6 mouse cellular contexts compared by ENCODE assay signal in the genomic region with DNA sequence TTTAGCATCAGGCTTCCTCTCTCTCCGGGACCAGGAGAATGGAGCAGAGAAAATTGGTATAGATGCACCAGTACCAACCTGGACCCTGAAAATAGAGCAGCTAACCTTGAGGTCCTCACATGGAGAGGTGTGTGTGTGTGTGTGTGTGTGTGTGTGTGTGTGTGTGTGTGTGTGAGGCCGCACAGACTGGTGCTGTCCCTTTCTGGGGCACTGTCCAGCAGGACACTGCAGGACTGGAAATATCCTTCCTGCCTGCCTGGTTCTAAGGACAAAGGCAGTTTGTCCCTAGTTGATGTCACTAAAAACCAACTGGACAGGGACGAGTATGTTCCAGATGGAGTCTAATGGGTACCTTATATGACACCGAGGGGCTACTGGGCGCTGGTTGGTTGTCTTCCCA.
"Had no signal": no experiment of that assay in that cellular context is flagged by ENCODE, and none has a peak within 500 bp of the region (broad histone marks: within the 10 kb centered on the region; RNA-seq: fewer than 3 reads in every experiment).

No protein-coding gene starts in this region.

- H3K4me3 ChIP-seq: kidney, embryonic 15.5 days; left cerebral cortex, adult 2 months; liver, embryonic 13.5 days; neural tube, embryonic 12.5 days; neural tube, embryonic 15.5 days; stomach, embryonic 15.5 days had no signal

- H3K27ac ChIP-seq: kidney, embryonic 15.5 days; left cerebral cortex, adult 2 months; liver, embryonic 13.5 days; neural tube, embryonic 12.5 days; neural tube, embryonic 15.5 days; stomach, embryonic 15.5 days had no signal
